Mouse (Mus musculus) right cerebral cortex, postnatal 36 days (tissue): ENCODE measurements around the gene Nasp.

Experiments
- DNase-seq, 2 experiments: peaks; one replicate each; pipeline ENCODE4 v3.0.0; 2022; ENCODE audit warnings: low spot score in 2 of 2, mixed read lengths in 1 of 2

The Nasp gene

GRCm38 (mm10) chr4:116635197-116635596 lies 7.5 kb upstream of the Nasp start:
- no peak for DNase-seq

DNA sequence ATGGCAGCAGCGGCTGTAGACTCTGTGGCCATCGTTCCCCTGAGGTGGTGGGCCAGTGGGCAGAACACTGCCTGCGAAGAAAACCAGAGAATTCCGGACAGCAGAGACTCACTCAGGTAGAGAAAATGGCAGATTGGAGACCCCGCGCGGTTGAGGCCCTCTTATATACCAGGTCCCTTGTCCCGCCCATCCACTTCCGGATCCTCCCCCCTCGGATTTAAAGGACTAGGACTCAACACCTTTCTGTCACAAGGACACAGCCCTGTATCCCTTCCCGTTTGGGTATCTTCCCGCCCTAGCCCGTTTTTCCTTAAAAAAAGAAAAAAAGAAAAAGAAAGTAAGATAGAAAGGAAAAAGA lies 403 bp downstream of the Nasp start:
- DNase-seq = peak; percentile 78 to 81

DNA sequence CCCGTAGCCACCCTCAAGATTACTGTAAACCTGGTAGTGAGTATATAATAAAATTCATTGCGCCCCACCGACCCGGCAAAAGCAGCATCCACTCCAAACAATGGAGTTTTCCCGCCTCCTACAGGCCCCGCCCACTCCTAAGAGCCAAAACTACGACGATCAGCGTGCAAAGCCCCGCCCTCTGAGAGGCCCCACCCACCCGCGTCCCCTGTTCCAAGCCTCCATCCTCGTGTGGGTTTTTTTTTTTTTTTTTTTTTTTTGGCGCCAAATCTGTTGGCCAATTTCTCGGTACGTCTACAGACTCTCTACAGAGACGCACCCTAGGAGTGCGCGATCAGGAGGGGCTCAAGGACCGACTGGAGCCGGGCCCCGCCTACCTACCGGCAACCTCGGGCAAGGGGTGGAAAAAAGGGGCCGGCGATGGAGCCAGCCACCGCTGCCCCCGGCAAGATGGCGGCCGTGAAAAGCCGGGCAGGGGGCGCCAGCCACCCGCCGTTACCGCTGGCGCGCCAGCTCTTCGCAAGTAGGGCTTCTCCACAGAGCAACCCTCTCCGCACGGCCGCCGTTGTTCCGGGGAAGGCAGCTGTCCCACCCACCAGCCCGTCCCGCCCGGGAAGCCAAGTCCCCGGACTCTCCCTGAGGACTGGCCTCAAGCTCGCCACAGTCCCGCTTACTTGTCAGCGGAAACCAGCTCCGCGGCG lies 933 bp downstream of the Nasp start:
- DNase-seq = peak; percentile 31 to 35

DNA sequence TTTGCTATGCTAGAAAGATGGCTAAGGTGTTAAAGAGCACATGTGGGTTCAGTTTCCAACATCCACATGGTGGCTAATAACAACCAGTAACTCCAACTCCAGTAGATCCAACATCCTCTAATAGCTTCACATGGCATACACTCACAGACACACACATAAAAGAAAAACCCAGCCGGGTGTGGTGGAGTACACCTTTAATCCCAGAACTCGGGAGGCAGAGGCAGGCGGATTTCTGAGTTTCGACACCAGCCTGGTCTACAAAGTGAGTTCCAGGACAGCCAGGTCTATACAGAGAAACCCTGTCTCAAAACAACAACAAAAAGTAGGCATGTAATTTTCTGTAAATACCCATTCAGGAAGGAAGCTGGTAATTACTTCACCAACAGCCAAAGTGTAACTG lies 2.9 kb downstream of the Nasp start:
- DNase-seq = no peak

GRCm38 (mm10) chr4:116615237-116615636 lies 12.5 kb downstream of the Nasp start:
- DNase-seq = no peak

GRCm38 (mm10) chr4:116612621-116613020 lies 15.1 kb downstream of the Nasp start:
- DNase-seq = no peak

GRCm38 (mm10) chr4:116596978-116597881 lies 30.5 kb downstream of the Nasp start:
- peak; percentile 89 to 91 for DNase-seq

- DNase-seq = no peak
These were observed 31.4 kb downstream of the Nasp start, which contains the start of gene Ccdc17 for GRCm38 (mm10) chr4:116596379-116596778. Ccdc17 (plus strand) TSS chr4:116596654.

DNA sequence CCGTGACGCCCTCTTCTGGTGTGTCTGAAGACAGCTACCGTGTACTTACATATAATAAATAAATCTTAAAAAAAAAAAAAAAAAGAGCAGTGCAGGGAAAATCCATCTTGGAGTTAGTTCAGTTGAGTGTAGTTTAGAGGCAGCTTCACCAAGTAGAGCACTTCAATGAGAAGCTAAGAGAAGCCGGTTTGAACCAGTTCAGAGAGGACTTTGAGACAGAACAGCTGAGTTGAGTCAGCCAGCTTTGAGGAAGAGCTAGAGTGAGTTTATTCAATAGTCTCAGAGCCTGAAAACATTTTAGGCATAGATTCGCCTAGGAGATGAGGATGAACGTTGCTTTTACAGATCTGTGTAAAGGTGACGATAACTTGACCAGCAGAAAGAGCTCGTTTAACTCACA lies 31.9 kb downstream of the Nasp start:
- no peak for DNase-seq

- DNase-seq = no peak
These were observed 69.4 kb downstream of the Nasp start for GRCm38 (mm10) chr4:116558151-116558882.

DNA sequence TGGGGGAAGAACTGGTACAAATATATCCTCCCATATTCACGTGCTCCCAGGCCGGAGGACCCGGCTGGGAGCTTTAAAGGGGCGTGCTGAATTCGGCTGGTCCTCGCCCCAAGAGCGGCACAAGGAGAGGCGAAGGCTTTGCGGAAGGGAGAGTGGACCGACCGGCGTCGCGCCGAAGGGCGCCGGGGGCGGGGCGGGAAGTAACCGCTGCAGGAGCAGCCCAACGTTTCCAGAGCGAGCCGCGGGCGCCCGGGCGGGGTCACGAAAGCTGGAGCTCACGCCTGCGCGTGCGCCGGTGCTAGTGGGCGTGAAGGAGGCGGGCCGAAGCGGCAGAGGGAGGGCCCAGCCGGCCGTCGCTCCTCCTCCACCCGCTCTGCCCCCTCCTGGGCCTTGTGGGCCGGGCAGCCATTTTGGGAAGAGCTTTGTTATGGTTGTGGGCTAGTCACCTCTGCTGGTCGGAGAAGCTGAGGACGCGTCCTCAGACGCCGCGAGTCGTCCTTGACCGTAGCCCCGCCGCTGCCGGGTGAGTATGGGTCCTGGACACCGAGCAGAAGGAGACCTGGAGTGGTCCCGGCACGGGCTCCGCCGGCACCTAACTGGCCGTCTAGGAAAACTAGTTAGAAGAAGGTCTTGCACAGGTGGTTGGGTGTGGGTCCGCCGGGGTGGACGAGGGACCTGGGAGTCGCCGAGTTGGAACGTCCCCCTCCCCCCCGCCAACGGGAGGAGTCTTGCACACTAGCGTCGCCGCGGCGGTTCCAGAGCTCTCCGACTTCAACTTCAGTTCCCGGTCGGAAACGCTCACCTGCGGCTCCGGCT lies 70.2 kb downstream of the Nasp start, which contains the start of gene Gpbp1l1:
Gpbp1l1 (plus strand) TSS at position 353 of the 816 bp plus-strand sequence.
- peak; percentile 97 for DNase-seq

- DNase-seq = peak; percentile 91 to 93
These were observed 71.0 kb downstream of the Nasp start for GRCm38 (mm10) chr4:116556561-116557305.

DNA sequence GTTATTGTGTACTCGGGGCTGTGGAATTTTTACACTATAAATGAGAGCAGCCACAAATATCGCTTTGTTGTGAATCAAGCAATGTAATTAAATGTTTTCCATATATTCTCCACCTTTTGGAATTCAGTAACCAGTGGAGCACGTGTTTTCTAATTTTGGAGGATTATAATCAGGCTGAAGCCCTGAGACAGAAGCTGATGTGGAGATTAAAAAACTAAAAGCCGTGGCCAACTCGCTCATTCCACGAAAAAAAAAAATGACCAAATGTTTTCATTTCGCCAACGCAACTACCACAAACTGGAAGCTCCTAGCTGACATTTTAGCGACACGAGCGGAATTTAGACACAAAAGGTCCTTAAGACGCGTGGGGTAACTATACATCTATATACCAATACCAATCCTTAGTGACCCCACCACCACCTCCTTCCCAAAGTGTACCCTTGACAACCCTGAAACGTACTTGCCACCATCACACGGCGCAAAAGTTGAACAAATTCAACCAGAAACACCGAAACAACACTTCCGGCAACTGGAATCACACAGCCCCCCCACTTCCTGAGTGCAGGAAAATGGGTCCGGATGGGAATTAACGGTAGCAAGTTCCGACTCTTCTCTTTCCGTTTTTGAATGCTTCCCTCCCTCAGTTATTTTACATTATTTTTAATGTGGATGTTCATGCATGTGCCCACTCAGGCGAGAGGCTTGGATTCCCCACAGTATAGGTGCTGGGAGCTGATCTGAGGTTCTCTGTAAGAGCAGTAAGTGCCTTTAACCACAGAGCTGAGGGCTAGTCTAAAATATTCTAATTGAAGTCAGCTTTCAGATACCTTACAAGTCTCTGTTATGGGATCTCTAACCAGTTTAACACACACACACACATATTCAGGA lies 72.1 kb downstream of the Nasp start, which contains the start of gene Tmem69:
Tmem69 (minus strand) TSS at position 524 of the 888 bp plus-strand sequence.
- DNase-seq = peak; percentile 64 to 70

DNA sequence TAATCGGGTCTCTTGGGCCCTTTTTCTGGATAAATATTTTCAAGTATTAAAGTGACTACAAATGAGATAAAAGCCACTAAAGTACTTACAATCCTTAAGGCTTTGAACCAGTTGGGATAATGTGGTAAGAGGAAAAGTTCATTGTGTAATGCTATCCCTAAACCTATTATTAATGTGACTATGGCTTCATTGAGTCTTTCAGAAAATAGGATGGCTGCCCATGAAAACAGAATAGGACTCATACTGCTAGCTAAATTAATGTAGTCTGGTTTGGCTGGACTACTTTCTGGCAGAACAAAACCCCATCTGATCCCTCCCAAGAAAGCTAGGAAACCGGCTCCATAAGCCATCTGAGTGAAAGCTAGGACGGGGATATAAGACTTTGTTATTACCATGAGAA lies 74.7 kb downstream of the Nasp start:
- no peak for DNase-seq
